Mouse (Mus musculus) forebrain, postnatal 0 days (tissue): ENCODE data around the gene Slc4a2. TPM values are rescaled to one million over a fixed set of nuclear protein-coding genes. Genes with fewer than 3 reads are reported as not detected.
"Not testable (repeated sequence)": the region's sequence is repeated elsewhere in the genome, so short reads cannot be mapped to it uniquely, and the experiment has no call there.

Source experiments
- ATAC-seq: fragments of 200-750 bp; cut with Nextera tagmentation; 2 replicates; pipeline ENCODE4 v1.8.0; 2017; ENCODE audit warnings: mild to moderate bottlenecking, moderate library complexity
- DNase-seq: peaks from one replicate; pipeline ENCODE4 v3.0.0-alpha.2; 2015
- H3K27ac ChIP-seq: fragments of 300-500 bp; sonication (generic); 2 replicates; pipeline ENCODE4 v1.5.1; 2014; ENCODE audit warnings: low read depth, mild to moderate bottlenecking, antibody characterized with exemption, low read length, moderate library complexity, mixed read lengths
- H3K27me3 ChIP-seq: fragments of 300-500 bp; sonication (generic); 2 replicates; pipeline ENCODE4 v1.6.1; 2014; ENCODE audit warnings: mild to moderate bottlenecking, low read length, mixed read lengths; ENCODE audit not compliant: insufficient read depth
- H3K36me3 ChIP-seq: fragments of 300-500 bp; sonication (generic); 2 replicates; pipeline ENCODE4 v1.6.1; 2014; ENCODE audit warnings: mild to moderate bottlenecking, moderate library complexity; ENCODE audit not compliant: insufficient read depth
- H3K4me1 ChIP-seq: fragments of 300-500 bp; sonication (generic); 2 replicates; pipeline ENCODE4 v1.6.1; 2014; ENCODE audit warnings: antibody characterized with exemption; ENCODE audit not compliant: insufficient read depth
- H3K4me2 ChIP-seq: fragments of 300-500 bp; sonication (generic); 2 replicates; pipeline ENCODE4 v1.6.1; 2014; ENCODE audit warnings: low read depth, mild to moderate bottlenecking, moderate library complexity
- H3K4me3 ChIP-seq: fragments of 300-500 bp; sonication (generic); 2 replicates; pipeline ENCODE4 v1.5.1; 2014; ENCODE audit warnings: low read depth, low read length, mixed read lengths
- H3K9ac ChIP-seq: fragments of 300-500 bp; sonication (generic); 2 replicates; pipeline ENCODE4 v1.6.1; 2014; ENCODE audit warnings: mild to moderate bottlenecking
- H3K9me3 ChIP-seq: fragments of 300-500 bp; sonication (generic); 2 replicates; pipeline ENCODE4 v1.6.1; 2016; ENCODE audit warnings: low read length
- CTCF ChIP-seq: sonication (generic); IDR thresholded peaks from 2 replicates; pipeline ENCODE4 v1.5.1; 2016; ENCODE audit warnings: antibody characterized with exemption, control low read depth, low read depth
- WGBS: fragments of 180-500 bp; shearing (Covaris S2); extraction: QIAGEN DNeasy Blood & Tissue Kit; methylation state at CpG from one replicate; pipeline ENCODE4 v1.1.7; 2014; 5-methylcytosine and 5-hydroxymethylcytosine counted together
- polyA plus RNA-seq: library from polyadenylated mRNA; unstranded; fragments of >200 nt; fragmentation: Nextera tagmentation; extraction: Ambion mirVana; gene quantifications from 2 replicates; pipeline ENCODE4 v1.2.1, GENCODE M21; 2015
- total RNA-seq: library from RNA; depleted of rRNA; stranded (reverse); fragments of >200 nt; gene quantifications from 2 replicates; pipeline ENCODE4 v1.2.3, GENCODE M21; 2014

The Slc4a2 gene
- total and polyA plus RNA-seq, 2 experiments from 2014 or later, result 13.9 to 21.4 TPM

DNA sequence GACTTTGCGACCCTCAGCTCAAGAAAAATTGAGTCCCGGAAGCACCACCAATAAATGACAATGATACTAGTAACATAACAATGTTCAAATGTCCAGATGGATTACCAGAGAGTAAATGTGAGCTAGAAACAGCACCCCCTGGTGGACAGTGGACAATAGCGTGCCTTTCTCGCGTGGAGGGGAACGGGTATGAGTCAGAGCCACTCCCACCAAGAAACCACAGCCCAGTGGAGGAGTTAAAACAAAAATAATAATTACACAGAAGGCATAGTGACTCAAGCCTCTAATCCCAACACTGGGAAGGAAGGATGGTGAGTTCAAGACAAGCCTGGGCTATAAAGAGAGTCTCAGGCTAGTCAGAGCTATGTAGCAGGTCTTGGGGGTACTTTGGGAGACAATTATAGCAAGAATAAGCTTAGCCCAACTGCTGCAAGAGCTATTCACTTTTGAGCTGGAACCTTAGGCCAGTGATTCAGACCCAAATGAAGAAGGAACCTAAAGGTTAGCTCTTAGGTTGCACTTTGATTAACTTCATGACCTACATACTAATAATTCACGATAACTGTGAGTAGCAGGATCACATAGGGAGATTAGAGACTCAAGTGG lies 30.1 kb upstream of the Slc4a2 start, which contains the start of gene Abcb8:
Abcb8 (plus strand) TSS at position 272 of the 606 bp plus-strand sequence.
- Histone ChIP-seq H3K4me2 (peak within 1 kb of the TSS; percentile 59), H3K9me3 (no peaks in the 10 kb centered on the region), H3K9ac (peak within 1 kb of the TSS; percentile 68), H3K4me1 (0 out of 2 replicates have a peak, but pooled peaks cover 2% of the 10 kb centered on the region), H3K27me3 (0 out of 2 replicates have a peak, but pooled peaks cover 7% of the 10 kb centered on the region), H3K4me3 (peak within 1 kb of the TSS; percentile 73), H3K36me3 (no peaks in the 10 kb centered on the region), H3K27ac (peak within 1 kb of the TSS; percentile 89)
- no peak for ATAC-seq
- DNase-seq, result peak; percentile 81
- 26% methylated on average over 7 of the region's 7 CpGs for whole genome bisulfite sequencing
- TF ChIP-seq CTCF, result peak; percentile 83

DNA sequence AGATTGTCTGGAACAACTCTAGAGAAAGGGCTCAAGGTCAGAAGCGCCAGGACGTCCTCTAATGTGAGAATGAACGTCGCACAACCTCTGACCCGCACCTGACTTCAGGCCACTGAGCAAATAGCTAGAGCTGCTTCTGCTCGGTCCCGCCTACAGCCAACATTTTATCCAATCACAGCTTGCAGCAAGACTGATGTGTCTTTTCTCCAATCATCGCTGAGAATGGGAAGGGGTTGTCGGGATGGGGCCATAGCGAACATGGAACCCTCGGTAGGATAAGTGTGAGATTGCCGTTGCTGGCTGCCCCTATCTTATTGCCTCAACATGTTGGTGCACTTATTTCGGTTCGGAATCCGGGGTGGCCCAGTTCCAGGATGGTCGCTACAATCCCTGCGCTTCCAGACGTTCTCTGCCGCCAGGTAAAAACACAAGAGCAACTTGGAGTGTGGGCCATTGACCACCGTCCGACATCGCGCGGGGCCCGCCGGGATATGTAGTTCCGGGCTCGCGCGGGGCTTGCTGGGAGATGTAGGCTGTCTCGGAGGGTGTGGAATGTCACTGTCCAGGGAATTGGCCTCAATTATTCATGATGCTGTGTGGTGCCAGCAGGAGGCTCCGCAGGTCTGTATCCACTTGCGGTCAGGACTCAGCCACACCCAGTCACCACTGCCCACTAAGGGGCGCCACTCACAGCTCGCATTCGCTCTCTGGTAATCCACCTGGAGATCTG lies 29.3 kb upstream of the Slc4a2 start:
- 0 out of 2 replicates have a peak, but pooled peaks cover 2% of the 10 kb centered on the region for H3K4me1 ChIP-seq
- no peaks in the 10 kb centered on the region for H3K36me3 ChIP-seq
- 0 out of 2 replicates have a peak, but pooled peaks cover 4% of the 10 kb centered on the region for H3K27me3 ChIP-seq
- peak; percentile 97 for DNase-seq
- ATAC-seq, result peak; percentile 98
- H3K4me2 ChIP-seq, result peak overlapping the region; percentile 59
- 1% methylated on average over 36 of the region's 36 CpGs for WGBS
- TF ChIP-seq CTCF, result peak; percentile 74
- H3K9me3 ChIP-seq, result no peaks in the 10 kb centered on the region
- peak overlapping the region; percentile 68 for H3K9ac ChIP-seq
- peak overlapping the region; percentile 89 for H3K27ac ChIP-seq
- peak overlapping the region; percentile 73 for H3K4me3 ChIP-seq

DNA sequence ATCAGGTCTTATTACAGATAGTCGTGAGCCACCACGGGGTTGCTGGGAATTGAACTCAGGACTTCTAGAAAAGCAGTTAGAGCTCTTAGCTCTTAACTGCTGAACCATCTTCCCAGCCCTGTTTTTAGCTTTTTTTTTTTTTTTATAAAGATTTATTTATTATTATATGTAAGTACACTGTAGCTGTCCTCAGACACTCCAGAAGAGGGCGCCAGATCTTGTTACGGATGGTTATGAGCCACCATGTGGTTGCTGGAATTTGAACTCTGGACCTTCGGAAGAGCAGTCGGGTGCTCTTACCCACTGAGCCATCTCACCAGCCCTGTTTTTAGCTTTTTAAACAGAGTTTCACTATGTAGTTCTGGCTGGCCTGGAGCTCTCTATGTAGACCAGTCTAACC lies 27.4 kb upstream of the Slc4a2 start:
- not testable (repeated sequence) for H3K27ac ChIP-seq, H3K27me3 ChIP-seq, H3K9me3 ChIP-seq, H3K36me3 ChIP-seq, H3K4me3 ChIP-seq, ATAC-seq, H3K9ac ChIP-seq, H3K4me1 ChIP-seq, DNase-seq, H3K4me2 ChIP-seq
- WGBS, result 93% methylated on average over 6 of the region's 6 CpGs
- 0 out of 2 replicates have a peak, but pooled peaks have one; percentile 3 for TF ChIP-seq CTCF

DNA sequence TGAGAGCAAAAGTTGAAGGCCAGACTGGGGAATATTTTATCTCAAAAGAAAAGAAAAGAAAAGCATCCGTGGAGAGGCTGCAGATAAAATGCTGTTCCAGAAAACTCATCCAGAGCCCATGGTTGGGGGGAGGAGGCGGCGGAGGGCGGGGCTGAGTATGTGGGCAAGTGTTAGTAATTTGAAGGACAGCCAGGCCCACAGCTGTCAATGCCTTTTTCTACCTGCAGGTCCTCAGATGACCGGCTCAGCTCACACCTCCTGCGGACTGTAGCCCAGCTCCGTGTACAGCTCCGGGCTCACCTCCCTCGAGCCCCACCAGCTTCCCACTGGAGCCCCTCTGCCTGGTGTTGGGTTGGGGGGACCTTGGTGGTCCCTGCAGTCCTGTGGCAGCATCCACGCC lies 24.0 kb upstream of the Slc4a2 start:
- no peak for TF ChIP-seq CTCF
- no peak overlapping the region for H3K9ac ChIP-seq
- ATAC-seq (no peak), DNase-seq (no peak)
- no peak overlapping the region for H3K4me3 ChIP-seq
- no peak overlapping the region for H3K4me2 ChIP-seq
- H3K27ac ChIP-seq, result no peak overlapping the region
- peaks cover 30% of the 10 kb centered on the region for H3K36me3 ChIP-seq
- 91% methylated on average over 10 of the region's 10 CpGs for WGBS
- 0 out of 2 replicates have a peak, but pooled peaks cover 2% of the 10 kb centered on the region for H3K4me1 ChIP-seq
- no peaks in the 10 kb centered on the region for H3K9me3 ChIP-seq
- no peaks in the 10 kb centered on the region for H3K27me3 ChIP-seq

DNA sequence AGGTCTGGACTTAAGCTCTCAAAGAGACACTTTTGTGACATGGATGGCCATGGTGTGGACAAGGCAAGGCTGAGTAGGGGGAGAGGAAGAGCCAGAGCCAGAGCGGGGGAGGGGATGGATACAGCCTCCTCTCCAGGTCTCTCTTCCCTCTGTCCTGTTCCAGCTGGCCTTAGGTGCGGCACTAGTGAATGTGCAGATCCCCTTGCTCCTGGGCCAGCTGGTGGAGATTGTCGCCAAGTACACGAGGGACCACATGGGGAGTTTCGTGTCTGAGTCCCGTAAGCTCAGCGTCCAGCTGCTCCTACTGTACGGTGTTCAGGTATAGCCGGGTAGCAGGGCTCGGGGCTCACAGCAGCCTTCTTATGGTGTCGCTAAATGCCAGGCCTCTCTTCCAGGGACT lies 23.3 kb upstream of the Slc4a2 start:
- Histone ChIP-seq H3K4me3 (no peak overlapping the region), H3K4me2 (no peak overlapping the region), H3K27me3 (no peaks in the 10 kb centered on the region), H3K27ac (no peak overlapping the region), H3K9ac (no peak overlapping the region), H3K9me3 (no peaks in the 10 kb centered on the region), H3K4me1 (no peaks in the 10 kb centered on the region), H3K36me3 (peaks cover 33% of the 10 kb centered on the region)
- 86% methylated on average over 11 of the region's 11 CpGs for WGBS
- no peak for TF ChIP-seq CTCF
- no peak for ATAC-seq
- no peak for DNase-seq

DNA sequence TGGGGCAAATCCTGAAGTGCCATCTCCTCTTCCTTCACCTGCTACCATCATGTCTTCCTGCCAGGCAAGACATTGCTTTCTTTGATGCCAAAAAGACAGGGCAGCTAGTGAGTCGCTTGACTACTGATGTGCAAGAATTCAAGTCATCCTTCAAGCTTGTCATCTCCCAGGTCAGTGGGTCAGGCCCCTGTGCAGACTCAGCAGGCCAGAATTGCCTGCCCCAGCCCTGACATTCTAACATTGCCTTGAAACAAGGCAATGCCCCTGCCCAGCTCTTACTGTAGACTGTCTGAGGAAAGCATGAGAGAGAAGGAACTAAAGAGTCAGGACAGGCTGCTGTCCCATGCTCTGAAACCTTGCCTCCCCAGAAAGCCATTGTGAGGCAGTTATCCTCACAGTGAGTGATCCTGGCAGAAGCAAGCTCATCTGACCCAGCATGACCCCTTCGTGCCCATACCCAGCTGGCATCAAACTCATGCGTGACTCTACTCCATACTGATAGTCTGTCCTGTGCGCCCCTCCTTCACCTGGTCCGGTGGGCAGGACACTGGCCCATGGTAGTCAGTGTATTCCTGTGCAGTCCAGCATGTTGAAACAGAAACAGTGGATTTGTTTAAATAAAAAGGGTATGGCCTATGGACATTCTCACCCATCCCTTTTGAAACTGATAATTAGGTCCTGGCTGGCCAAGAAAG lies 22.6 kb upstream of the Slc4a2 start:
- no peaks in the 10 kb centered on the region for H3K9me3 ChIP-seq
- TF ChIP-seq CTCF, result no peak
- no peak for DNase-seq
- H3K4me2 ChIP-seq, result no peak overlapping the region
- WGBS, result 93% methylated on average over 5 of the region's 5 CpGs
- H3K4me1 ChIP-seq, result no peaks in the 10 kb centered on the region
- no peak overlapping the region for H3K9ac ChIP-seq
- ATAC-seq, result no peak
- no peaks in the 10 kb centered on the region for H3K27me3 ChIP-seq
- H3K36me3 ChIP-seq, result peaks cover 39% of the 10 kb centered on the region
- no peak overlapping the region for H3K27ac ChIP-seq
- no peak overlapping the region for H3K4me3 ChIP-seq

DNA sequence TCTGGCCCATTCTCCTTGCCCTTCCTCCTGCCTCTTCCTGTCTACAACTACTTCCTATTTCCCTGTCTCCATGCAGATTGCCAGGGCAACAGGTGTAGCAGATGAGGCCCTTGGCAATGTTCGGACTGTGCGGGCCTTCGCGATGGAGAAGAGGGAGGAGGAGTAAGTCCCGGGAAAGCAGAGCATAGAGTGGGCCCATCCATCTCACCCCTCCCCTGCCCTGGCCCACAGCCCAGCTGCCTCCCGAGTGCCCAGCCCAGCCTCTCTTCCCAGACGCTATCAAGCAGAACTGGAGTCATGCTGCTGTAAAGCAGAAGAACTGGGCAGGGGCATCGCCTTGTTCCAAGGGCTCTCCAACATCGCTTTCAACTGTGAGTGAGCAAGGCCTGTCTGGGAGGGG lies 21.7 kb upstream of the Slc4a2 start:
- no peak for DNase-seq
- WGBS, result 60% methylated on average over 9 of the region's 9 CpGs
- H3K27me3 ChIP-seq, result no peaks in the 10 kb centered on the region

More for the DNA sequence above, 21.7 kb upstream of the Slc4a2 start:
- H3K4me1 ChIP-seq, result no peaks in the 10 kb centered on the region
- TF ChIP-seq CTCF, result no peak
- no peak overlapping the region for H3K27ac ChIP-seq
- no peak overlapping the region for H3K9ac ChIP-seq
- no peaks in the 10 kb centered on the region for H3K9me3 ChIP-seq
- peak; percentile 28; the same call in 1 of the 2 replicates for ATAC-seq
- H3K4me2 ChIP-seq, result no peak overlapping the region
- H3K36me3 ChIP-seq, result peaks cover 48% of the 10 kb centered on the region
- H3K4me3 ChIP-seq, result no peak overlapping the region
